Mouse (Mus musculus) cortical plate, adult 2 months (tissue): Measurements from ENCODE around the gene Suclg1.

Source experiments
- CTCF ChIP-seq: fragments of 200-500 bp; IDR thresholded peaks from 2 replicates; pipeline ENCODE4 v1.5.1; 2011; ENCODE audit warnings: mild to moderate bottlenecking, control low read depth, low read length; ENCODE audit not compliant: insufficient read depth; ENCODE audit errors: extremely low read depth
- POLR2A ChIP-seq: fragments of 200-500 bp; IDR thresholded peaks from 2 replicates; pipeline ENCODE4 v1.6.1; 2011; ENCODE audit warnings: mild to moderate bottlenecking, low read length, control low read depth; ENCODE audit not compliant: insufficient read depth; ENCODE audit errors: extremely low read depth

- TF ChIP-seq CTCF (no peak), POLR2A (no peak)
These were observed 21.2 kb downstream of the Suclg1 start for GRCm38 (mm10) chr6:73269374-73269773.
